Mouse (Mus musculus) embryonic facial prominence, embryonic 15.5 days (tissue): ENCODE results near the gene Prrg2. TPM values are rescaled to one million over a fixed set of nuclear protein-coding genes. Genes with fewer than 3 reads are reported as not detected.
"Not testable (repeated sequence)": the region's sequence is repeated elsewhere in the genome, so short reads cannot be mapped to it uniquely, and the experiment has no call there.

Experiments used
- ATAC-seq: fragments of 200-750 bp; cut with Nextera tagmentation; 2 replicates; pipeline ENCODE4 v1.8.0; 2017; ENCODE audit warnings: low read depth, moderate TSS enrichment; ENCODE audit not compliant: insufficient number of reproducible peaks, low FRiP score, low TSS enrichment
- H3K27ac ChIP-seq: fragments of 300-500 bp; sonication (generic); replicated peaks from 2 replicates; pipeline ENCODE4 v1.5.1; 2015; ENCODE audit warnings: mild to moderate bottlenecking, inconsistent platforms
- H3K27me3 ChIP-seq: fragments of 300-500 bp; sonication (generic); 2 replicates; pipeline ENCODE4 v1.6.1; 2015; ENCODE audit warnings: inconsistent platforms
- H3K36me3 ChIP-seq: fragments of 300-500 bp; sonication (generic); 2 replicates; pipeline ENCODE4 v1.6.1; 2015; ENCODE audit warnings: mild to moderate bottlenecking, inconsistent platforms
- H3K4me1 ChIP-seq: fragments of 300-500 bp; sonication (generic); 2 replicates; pipeline ENCODE4 v1.6.1; 2015; ENCODE audit warnings: inconsistent platforms
- H3K4me2 ChIP-seq: fragments of 300-500 bp; sonication (generic); replicated peaks from 2 replicates; pipeline ENCODE4 v1.6.1; 2015; ENCODE audit warnings: mild to moderate bottlenecking, inconsistent platforms
- H3K4me3 ChIP-seq: fragments of 300-500 bp; sonication (generic); replicated peaks from 2 replicates; pipeline ENCODE4 v1.5.1; 2015; ENCODE audit warnings: mild to moderate bottlenecking, inconsistent platforms
- H3K9ac ChIP-seq: fragments of 300-500 bp; sonication (generic); 2 replicates; pipeline ENCODE4 v1.6.1; 2015; ENCODE audit warnings: inconsistent platforms
- H3K9me3 ChIP-seq: fragments of 300-500 bp; sonication (generic); replicated peaks from 2 replicates; pipeline ENCODE4 v1.6.1; 2016; ENCODE audit warnings: inconsistent platforms
- WGBS: fragments of 180-500 bp; shearing (Covaris S2); methylation state at CpG from one replicate; pipeline ENCODE4 v1.1.7; 2015; 5-methylcytosine and 5-hydroxymethylcytosine counted together
- polyA plus RNA-seq: library from polyadenylated mRNA; unstranded; fragments of >200 nt; fragmentation: Nextera tagmentation; extraction: Ambion mirVana; gene quantifications from 2 replicates; pipeline ENCODE4 v1.2.1, GENCODE M21; 2015

Gene Prrg2
- polyA plus RNA-seq, 1 experiment from 2014 or later, result 26.9 TPM

DNA sequence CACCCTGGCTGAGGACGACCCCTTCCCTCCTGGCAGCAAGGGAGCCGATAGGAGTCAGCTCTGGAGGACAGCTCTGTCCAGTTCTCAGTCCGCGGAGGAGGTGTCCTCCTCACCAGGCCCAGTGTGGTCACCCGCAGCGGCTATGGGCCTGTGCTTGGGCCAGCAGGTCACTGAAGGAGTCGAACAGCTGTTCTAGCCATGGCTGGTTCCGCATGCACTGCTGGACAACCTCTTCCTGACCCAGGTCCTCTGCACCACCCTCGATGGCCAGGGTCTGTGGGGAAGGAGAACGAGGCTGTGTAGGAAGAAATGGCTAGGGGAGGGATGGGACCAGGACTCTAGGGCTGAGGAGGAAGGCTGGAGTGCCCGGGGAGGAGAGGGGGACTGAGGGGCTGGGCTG lies 34.1 kb downstream of the Prrg2 start:
- no peak overlapping the region for H3K27ac ChIP-seq
- no peak for ATAC-seq
- no peaks in the 10 kb centered on the region for H3K9me3 ChIP-seq
- no peak overlapping the region for H3K4me2 ChIP-seq
- no peaks in the 10 kb centered on the region for H3K27me3 ChIP-seq
- no peak overlapping the region for H3K4me3 ChIP-seq
- WGBS, result 91% methylated on average over 11 of the region's 11 CpGs
- H3K36me3 ChIP-seq, result peaks cover 67% of the 10 kb centered on the region
- H3K4me1 ChIP-seq, result peaks cover 13% of the 10 kb centered on the region; the same call in 1 of the 2 replicates
- H3K9ac ChIP-seq, result no peak overlapping the region

GRCm38 (mm10) chr7:45027761-45028160 lies 34.7 kb downstream of the Prrg2 start:
- Histone ChIP-seq H3K9ac (no peak overlapping the region), H3K27ac (no peak overlapping the region), H3K4me1 (peaks cover 13% of the 10 kb centered on the region; the same call in 1 of the 2 replicates), H3K4me2 (no peak overlapping the region), H3K9me3 (no peaks in the 10 kb centered on the region), H3K27me3 (no peaks in the 10 kb centered on the region), H3K36me3 (peaks cover 61% of the 10 kb centered on the region), H3K4me3 (no peak overlapping the region)
- no peak for ATAC-seq
- 88% methylated on average over 9 of the region's 9 CpGs for WGBS

GRCm38 (mm10) chr7:45026256-45026655 lies 36.2 kb downstream of the Prrg2 start:
- H3K27ac ChIP-seq, result peak overlapping the region; percentile 44; the same call in 1 of the 2 replicates
- H3K4me1 ChIP-seq, result peaks cover 13% of the 10 kb centered on the region; the same call in 1 of the 2 replicates
- no peak overlapping the region for H3K4me3 ChIP-seq
- no peak for ATAC-seq
- peaks cover 46% of the 10 kb centered on the region for H3K36me3 ChIP-seq
- H3K9me3 ChIP-seq, result no peaks in the 10 kb centered on the region
- H3K4me2 ChIP-seq, result no peak overlapping the region
- 57% methylated on average over 2 of the region's 2 CpGs for WGBS
- no peak overlapping the region for H3K9ac ChIP-seq
- H3K27me3 ChIP-seq, result no peaks in the 10 kb centered on the region

DNA sequence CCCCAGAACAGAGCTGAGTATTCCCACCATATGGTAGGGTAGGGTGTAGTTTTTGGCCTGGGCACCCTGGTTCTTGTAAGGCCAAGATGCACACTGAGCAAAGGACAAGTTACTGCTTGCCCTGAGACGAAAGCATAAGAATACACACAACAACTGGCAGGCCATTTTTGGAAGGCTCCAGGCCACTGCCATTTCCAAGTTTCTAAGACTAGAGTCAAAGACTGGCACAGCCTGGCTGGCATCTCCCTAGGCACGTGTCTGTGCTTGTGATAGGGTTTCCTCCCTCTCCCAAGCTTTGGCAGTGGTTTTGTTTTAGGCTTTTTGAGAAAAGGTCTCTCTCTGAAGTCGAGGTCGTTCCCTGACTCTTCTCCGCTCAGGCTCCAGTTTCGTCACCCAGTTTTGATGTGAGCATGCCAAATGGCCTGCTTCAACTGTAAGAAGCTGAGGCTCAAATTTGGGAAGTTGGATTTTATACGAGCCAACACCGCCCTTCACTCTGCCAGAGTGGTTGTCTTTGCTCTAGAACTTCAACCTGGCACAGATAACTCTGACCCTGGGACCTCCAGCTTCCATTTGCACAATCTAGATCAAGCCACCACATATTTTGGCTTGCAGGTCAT lies 36.8 kb downstream of the Prrg2 start:
- H3K27ac ChIP-seq, result peak overlapping the region; percentile 44; the same call in 1 of the 2 replicates

DNA sequence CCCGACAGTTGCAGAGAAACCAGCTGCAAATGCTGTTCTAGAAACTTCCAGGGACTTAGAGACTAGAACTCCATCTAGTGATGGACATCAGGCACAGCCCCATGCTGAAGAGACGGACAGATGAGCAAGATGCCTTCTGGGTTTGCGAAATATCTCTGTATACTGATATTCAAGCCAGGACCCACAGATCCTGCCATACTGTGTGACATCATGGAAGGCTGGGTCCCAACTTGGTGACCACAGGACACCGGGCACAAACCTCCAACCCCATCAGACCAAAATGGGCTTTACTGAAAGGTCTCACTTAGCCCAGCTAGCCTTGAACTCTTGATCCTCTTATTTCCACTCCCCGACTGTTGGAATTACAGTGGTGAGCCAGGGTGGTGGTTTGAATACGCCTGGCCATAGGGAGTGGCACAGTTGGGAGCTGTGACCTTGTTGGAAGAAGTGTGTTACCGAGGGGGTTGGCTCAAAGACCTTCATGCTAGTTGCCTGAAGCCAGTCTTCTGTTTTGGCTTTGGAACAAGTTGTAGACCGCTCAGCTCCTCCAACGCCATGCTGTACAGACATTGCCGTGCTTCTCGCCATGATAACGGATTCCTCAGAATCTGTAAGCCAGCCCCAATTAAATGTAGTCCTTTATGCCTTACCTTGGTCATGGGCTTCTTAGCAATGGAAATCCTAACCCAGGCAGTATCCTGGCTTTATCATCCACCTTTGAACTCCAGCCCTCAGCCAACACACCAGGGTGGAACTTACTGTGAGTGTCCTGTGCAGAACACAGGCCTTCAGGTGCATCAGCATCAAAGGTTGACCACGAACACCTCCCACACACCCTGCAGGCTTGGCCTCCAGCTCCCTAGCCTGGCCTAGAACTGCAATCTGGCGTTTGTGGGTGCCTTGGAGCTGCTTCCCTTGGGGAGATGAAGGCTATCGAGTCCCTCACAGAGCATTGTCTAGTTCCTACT lies 37.9 kb downstream of the Prrg2 start:
- Histone ChIP-seq H3K4me1 (peaks cover 14% of the 10 kb centered on the region; the same call in 1 of the 2 replicates), H3K4me3 (no peak overlapping the region), H3K36me3 (peaks cover 29% of the 10 kb centered on the region), H3K27me3 (no peaks in the 10 kb centered on the region), H3K4me2 (no peak overlapping the region), H3K9ac (no peak overlapping the region), H3K27ac (peak overlapping the region; percentile 44), H3K9me3 (no peaks in the 10 kb centered on the region)
- ATAC-seq, result no peak
- WGBS, result 80% methylated on average over 15 of the region's 15 CpGs

More for the DNA sequence above, 36.8 kb downstream of the Prrg2 start:
- Histone ChIP-seq H3K4me3 (no peak overlapping the region), H3K4me1 (peaks cover 13% of the 10 kb centered on the region; the same call in 1 of the 2 replicates), H3K36me3 (peaks cover 41% of the 10 kb centered on the region), H3K9ac (no peak overlapping the region), H3K4me2 (no peak overlapping the region), H3K9me3 (no peaks in the 10 kb centered on the region), H3K27me3 (no peaks in the 10 kb centered on the region)
- no peak for ATAC-seq
- 59% methylated on average over 8 of the region's 8 CpGs for WGBS

DNA sequence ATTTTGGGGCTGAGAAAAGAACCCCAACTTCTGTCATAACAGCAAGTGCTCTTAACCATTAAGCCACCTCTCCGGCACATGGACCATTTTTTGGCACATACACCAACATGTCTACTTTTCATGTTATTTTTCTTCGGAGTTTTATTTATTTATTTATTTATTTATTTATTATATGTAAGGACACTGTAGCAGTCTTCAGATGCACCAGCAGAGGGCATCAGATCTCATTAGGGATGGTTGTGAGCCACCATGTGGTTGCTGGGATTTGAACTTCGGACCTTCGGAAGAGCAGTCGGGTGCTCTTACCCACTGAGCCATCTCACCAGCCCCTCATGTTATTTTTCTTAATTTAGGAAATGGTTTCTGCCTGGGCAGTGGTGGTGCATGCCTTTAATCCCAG lies 38.8 kb downstream of the Prrg2 start:
- not testable (repeated sequence) for H3K9ac ChIP-seq, H3K27me3 ChIP-seq, H3K4me3 ChIP-seq, ATAC-seq, H3K9me3 ChIP-seq, H3K27ac ChIP-seq, H3K4me2 ChIP-seq
- H3K4me1 ChIP-seq, result peaks cover 22% of the 10 kb centered on the region
- H3K36me3 ChIP-seq, result peaks cover 23% of the 10 kb centered on the region
- WGBS, result 75% methylated on average over 5 of the region's 5 CpGs

DNA sequence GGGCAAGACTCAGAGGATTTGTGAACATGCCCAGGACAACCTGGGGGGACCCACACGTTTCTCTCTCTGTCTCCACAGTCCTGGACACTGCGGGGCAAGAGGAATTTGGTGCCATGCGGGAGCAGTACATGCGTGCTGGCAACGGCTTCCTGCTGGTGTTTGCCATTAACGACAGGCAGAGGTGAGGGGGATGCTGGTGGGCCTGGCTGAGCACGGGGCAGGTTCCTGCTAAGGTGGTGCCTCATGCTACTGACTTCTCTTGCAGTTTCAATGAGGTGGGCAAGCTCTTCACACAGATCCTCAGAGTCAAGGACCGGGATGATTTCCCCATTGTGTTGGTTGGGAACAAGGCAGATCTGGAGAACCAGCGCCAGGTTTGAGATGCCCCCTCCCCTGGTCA lies 42.3 kb downstream of the Prrg2 start:
- no peak for ATAC-seq
- H3K4me1 ChIP-seq, result peaks cover 25% of the 10 kb centered on the region
- H3K4me2 ChIP-seq, result no peak overlapping the region
- H3K27me3 ChIP-seq, result no peaks in the 10 kb centered on the region
- H3K4me3 ChIP-seq, result no peak overlapping the region
- no peak overlapping the region for H3K27ac ChIP-seq
- H3K9me3 ChIP-seq, result no peaks in the 10 kb centered on the region
- no peaks in the 10 kb centered on the region for H3K36me3 ChIP-seq
- 71% methylated on average over 9 of the region's 9 CpGs for WGBS
- H3K9ac ChIP-seq, result no peak overlapping the region

DNA sequence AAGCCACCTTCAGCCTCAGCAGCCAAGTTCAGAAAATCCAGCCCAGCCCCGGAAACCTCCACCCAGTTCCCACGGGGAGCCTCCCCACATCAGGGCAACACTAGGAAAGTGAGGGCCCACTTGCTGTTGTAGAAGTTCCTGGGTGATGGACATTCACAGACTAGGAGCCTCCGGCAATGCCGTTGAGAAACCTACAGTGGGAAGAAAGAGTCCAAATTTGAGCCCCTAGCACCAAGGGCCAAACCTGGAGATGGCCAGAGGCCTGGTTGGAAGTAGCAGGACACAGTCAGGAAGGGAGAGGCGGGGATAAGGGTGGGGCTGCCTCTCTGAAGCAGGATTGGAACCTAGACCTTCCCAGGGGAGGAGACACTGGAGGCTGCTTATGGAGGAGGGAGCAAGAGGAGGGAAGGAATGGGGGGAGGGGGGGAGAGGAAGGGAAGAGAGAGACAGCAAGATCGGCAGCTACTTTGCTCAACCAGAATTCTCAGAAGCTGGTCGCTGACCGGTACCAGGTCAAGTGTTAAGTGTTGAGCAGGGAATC lies 43.4 kb downstream of the Prrg2 start:
- H3K36me3 ChIP-seq, result no peaks in the 10 kb centered on the region
- peak overlapping the region; percentile 99 for H3K27ac ChIP-seq
- H3K9ac ChIP-seq, result no peak overlapping the region
- 30% methylated on average over 8 of the region's 8 CpGs for WGBS
- ATAC-seq, result no peak
- no peaks in the 10 kb centered on the region for H3K27me3 ChIP-seq
- H3K4me1 ChIP-seq, result peaks cover 35% of the 10 kb centered on the region
- peak overlapping the region; percentile 85 for H3K4me3 ChIP-seq
- no peaks in the 10 kb centered on the region for H3K9me3 ChIP-seq
- peak overlapping the region; percentile 87 for H3K4me2 ChIP-seq

DNA sequence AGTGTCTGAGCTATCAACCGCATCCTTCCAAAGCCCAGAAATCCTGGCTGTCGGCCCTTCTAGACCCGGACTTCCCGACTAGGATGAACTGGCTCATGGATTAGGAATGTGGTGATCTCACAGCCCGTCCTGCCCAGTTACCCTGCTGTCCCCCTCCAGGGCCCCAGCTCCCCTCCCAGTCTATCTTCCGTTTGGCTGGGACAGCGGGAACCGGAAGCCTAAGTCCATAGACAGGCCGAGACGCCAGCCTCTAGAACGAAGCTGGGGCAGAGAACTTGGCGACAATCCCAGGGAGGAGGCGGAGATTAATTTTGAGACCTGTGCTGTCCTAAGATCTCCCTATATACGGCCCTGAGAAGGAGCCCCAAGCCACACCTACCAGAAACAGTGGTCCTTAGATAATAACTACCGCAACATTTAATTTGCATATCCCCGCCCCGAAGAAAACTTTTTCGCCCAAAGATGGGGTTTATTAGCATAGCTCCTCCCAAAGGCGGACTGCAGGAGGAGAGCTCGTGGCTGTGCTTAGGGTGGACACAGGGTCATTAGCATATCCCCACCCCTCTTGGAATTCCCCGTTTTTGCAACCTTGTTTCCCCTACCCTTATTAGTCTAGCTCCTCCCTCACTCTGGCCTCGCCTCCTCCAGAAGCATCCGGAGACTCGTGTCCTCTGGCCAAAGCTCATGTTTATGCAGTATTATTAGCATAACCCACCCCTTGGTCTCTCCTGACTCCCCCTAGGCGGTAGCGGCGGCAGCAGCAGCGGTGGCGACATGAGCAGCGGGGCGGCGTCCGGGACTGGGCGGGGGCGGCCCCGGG lies 45.0 kb downstream of the Prrg2 start, which contains the start of gene Rras:
Gene Rras, plus strand, starts transcription at position 720 of the 820 bp plus-strand sequence.
- Histone ChIP-seq H3K9me3 (no peaks in the 10 kb centered on the region), H3K27me3 (no peaks in the 10 kb centered on the region), H3K4me3 (peak within 1 kb of the TSS; percentile 85), H3K27ac (peak within 1 kb of the TSS; percentile 99), H3K4me2 (peak within 1 kb of the TSS; percentile 87), H3K36me3 (peaks cover 13% of the 10 kb centered on the region), H3K9ac (peak within 1 kb of the TSS; percentile 62), H3K4me1 (peaks cover 43% of the 10 kb centered on the region)
- peak; percentile 92 for ATAC-seq
- WGBS, result under 1% methylated on average over 36 of the region's 36 CpGs

GRCm38 (mm10) chr7:45016761-45017160 lies 45.7 kb downstream of the Prrg2 start:
- Histone ChIP-seq H3K27me3 (no peaks in the 10 kb centered on the region), H3K36me3 (peaks cover 20% of the 10 kb centered on the region), H3K27ac (peak overlapping the region; percentile 99), H3K4me2 (peak overlapping the region; percentile 87), H3K9ac (peak overlapping the region; percentile 35), H3K4me3 (peak overlapping the region; percentile 85), H3K4me1 (peaks cover 43% of the 10 kb centered on the region), H3K9me3 (no peaks in the 10 kb centered on the region)
- no peak for ATAC-seq
- 0% methylated on average over 4 of the region's 4 CpGs for WGBS
